Mouse (Mus musculus) kidney, embryonic 14.5 days (tissue): ENCODE data around the gene D17H6S53E. TPM values are rescaled to one million over a fixed set of nuclear protein-coding genes. Genes with fewer than 3 reads are reported as not detected.

Source experiments
- ATAC-seq: fragments of 200-750 bp; cut with Nextera tagmentation; 2 replicates; pipeline ENCODE4 v1.8.0; 2017; ENCODE audit warnings: moderate number of reproducible peaks, mild to moderate bottlenecking, moderate TSS enrichment, moderate library complexity; ENCODE audit not compliant: low FRiP score, low TSS enrichment
- H3K27ac ChIP-seq: fragments of 300-500 bp; sonication (generic); 2 replicates; pipeline ENCODE4 v1.5.1; 2014; ENCODE audit warnings: low read depth, mild to moderate bottlenecking, low read length, moderate library complexity, mixed read lengths
- H3K27me3 ChIP-seq: fragments of 300-500 bp; sonication (generic); 2 replicates; pipeline ENCODE4 v1.6.1; 2014; ENCODE audit warnings: mild to moderate bottlenecking, low read length; ENCODE audit not compliant: control insufficient read depth, insufficient read depth
- H3K36me3 ChIP-seq: fragments of 300-500 bp; sonication (generic); 2 replicates; pipeline ENCODE4 v1.6.1; 2014; ENCODE audit warnings: low read length, mixed read lengths; ENCODE audit not compliant: control insufficient read depth, insufficient read depth
- H3K4me1 ChIP-seq: fragments of 300-500 bp; sonication (generic); 2 replicates; pipeline ENCODE4 v1.6.1; 2014; ENCODE audit warnings: low read length, mixed read lengths; ENCODE audit not compliant: control insufficient read depth, insufficient read depth
- H3K4me2 ChIP-seq: fragments of 300-500 bp; sonication (generic); replicated peaks from 2 replicates; pipeline ENCODE4 v1.6.1; 2014; ENCODE audit warnings: low read depth, mild to moderate bottlenecking, low read length
- H3K4me3 ChIP-seq: fragments of 300-500 bp; sonication (generic); 2 replicates; pipeline ENCODE4 v1.5.1; 2014; ENCODE audit warnings: mild to moderate bottlenecking, low read length
- H3K9ac ChIP-seq: fragments of 300-500 bp; sonication (generic); 2 replicates; pipeline ENCODE4 v1.6.1; 2014; ENCODE audit warnings: low read depth, mild to moderate bottlenecking, low read length, moderate library complexity
- H3K9me3 ChIP-seq: fragments of 300-500 bp; sonication (generic); 2 replicates; pipeline ENCODE4 v1.6.1; 2016; ENCODE audit warnings: low read length; ENCODE audit not compliant: control insufficient read depth
- WGBS: fragments of 180-500 bp; shearing (Covaris S2); extraction: QIAGEN DNeasy Blood & Tissue Kit; methylation state at CpG from one replicate; pipeline ENCODE4 v1.1.7; 2014; 5-methylcytosine and 5-hydroxymethylcytosine counted together
- polyA plus RNA-seq: library from polyadenylated mRNA; unstranded; fragments of >200 nt; fragmentation: Nextera tagmentation; extraction: Ambion mirVana; gene quantifications from 2 replicates; pipeline ENCODE4 v1.2.1, GENCODE M21; 2014

D17H6S53E gene
- polyA plus RNA-seq, 1 experiment from 2014 or later, result 9.4 TPM

DNA sequence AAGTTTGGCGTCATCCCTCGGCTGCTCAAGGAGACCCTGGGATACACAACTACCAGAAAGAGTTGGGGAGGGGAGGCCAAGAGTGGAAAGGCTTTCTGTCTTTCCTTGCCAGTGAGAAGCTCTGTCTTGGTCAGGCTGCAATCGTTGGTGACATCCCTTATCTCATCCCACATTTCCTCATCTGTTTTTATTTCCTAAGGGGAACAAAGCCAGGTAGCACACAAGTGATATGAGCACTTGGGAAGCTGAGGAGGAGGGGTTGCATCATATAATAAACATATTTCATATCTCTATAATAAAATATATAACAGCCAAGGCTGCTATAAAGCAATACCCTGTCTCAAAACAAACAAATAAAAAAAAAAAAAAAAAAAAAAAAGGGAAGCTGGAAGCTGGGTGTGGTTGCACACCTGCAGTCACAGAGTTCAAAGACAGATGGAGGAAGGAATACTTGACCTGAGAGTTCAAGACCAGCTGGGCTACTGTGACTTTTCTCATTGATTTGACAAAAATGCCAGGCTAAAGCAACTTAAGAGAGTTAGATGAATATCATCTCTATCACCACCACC, 42.2 kb upstream of the D17H6S53E start:
- Histone ChIP-seq H3K9ac (no peak overlapping the region), H3K4me2 (no peak overlapping the region), H3K27ac (no peak overlapping the region), H3K4me1 (no peaks in the 10 kb centered on the region), H3K36me3 (no peaks in the 10 kb centered on the region), H3K4me3 (no peak overlapping the region), H3K27me3 (no peaks in the 10 kb centered on the region), H3K9me3 (no peaks in the 10 kb centered on the region)
- WGBS, result 85% methylated on average over 3 of the region's 3 CpGs
- no peak for ATAC-seq

- Histone ChIP-seq H3K9ac (no peak within 1 kb of the TSS), H3K4me1 (peaks cover 7% of the 10 kb centered on the region), H3K27ac (no peak within 1 kb of the TSS), H3K4me2 (no peak within 1 kb of the TSS), H3K9me3 (no peaks in the 10 kb centered on the region), H3K27me3 (no peaks in the 10 kb centered on the region), H3K36me3 (no peaks in the 10 kb centered on the region), H3K4me3 (no peak within 1 kb of the TSS)
- WGBS, result 85% methylated on average over 7 of the region's 7 CpGs
- no peak for ATAC-seq
These were observed 40.8 kb upstream of the D17H6S53E start, which contains the start of gene Ly6g6f for GRCm38 (mm10) chr17:35085208-35085865. Ly6g6f (minus strand) TSS chr17:35085610.

GRCm38 (mm10) chr17:35088151-35088550, 38.0 kb upstream of the D17H6S53E start:
- no peak overlapping the region for H3K4me2 ChIP-seq
- H3K9ac ChIP-seq, result no peak overlapping the region
- H3K27me3 ChIP-seq, result no peaks in the 10 kb centered on the region
- 61% methylated on average over 2 of the region's 2 CpGs for WGBS
- H3K27ac ChIP-seq, result no peak overlapping the region
- peaks cover 15% of the 10 kb centered on the region for H3K36me3 ChIP-seq
- H3K9me3 ChIP-seq, result no peaks in the 10 kb centered on the region
- H3K4me3 ChIP-seq, result no peak overlapping the region
- no peak for ATAC-seq
- peaks cover 12% of the 10 kb centered on the region for H3K4me1 ChIP-seq

- 4% methylated on average over 53 of the region's 67 CpGs for WGBS
- peak within 1 kb of the TSS; percentile 67 for H3K4me2 ChIP-seq
- peak within 1 kb of the TSS; percentile 64 for H3K4me3 ChIP-seq
- H3K27me3 ChIP-seq, result no peaks in the 10 kb centered on the region
- peak within 1 kb of the TSS; percentile 86 for H3K9ac ChIP-seq
- peaks cover 12% of the 10 kb centered on the region for H3K4me1 ChIP-seq
- H3K9me3 ChIP-seq, result no peaks in the 10 kb centered on the region
- peak within 1 kb of the TSS; percentile 95 for H3K27ac ChIP-seq
- peak; percentile 98 for ATAC-seq
- H3K36me3 ChIP-seq, result peaks cover 20% of the 10 kb centered on the region
These were observed 37.1 kb upstream of the D17H6S53E start, which contains the start of gene Abhd16a for GRCm38 (mm10) chr17:35088825-35089644. Abhd16a (plus strand) TSS chr17:35089263.

DNA sequence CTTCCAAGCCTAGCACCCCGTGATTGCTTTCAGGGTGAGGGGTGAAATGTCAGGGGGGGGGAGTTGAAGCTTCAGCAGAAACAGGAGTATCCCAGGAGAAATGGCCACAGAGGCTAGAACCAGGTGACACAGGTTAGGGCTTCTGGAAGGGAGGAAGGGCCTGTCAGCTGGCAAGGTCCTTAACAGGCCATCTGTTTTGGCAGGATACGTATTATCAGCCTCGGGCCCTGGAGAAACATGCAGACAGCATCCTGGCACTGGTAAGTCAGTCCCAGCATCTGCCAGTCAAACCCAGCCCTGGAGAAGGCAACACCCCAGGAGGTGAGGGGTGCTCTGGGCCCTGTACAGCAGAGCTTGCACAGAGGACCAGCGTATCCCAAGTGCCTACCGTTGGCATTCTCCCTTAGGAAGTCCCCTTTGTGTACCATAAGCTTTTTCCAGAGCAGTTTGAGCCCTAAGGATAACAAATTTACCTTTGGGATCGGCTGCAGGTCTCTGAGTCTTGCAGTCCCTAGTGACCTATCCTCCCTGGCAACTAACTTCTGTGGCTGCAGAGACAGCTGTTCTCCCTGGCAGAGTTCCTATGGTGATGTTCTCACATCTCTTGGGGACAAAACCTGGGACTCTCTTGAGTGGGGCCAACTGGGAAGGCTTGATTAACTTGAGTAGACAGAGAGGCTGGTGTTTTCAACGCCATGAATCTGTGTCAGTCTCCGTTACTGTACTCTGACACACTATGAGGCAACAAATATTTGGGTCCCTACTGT, 35.8 kb upstream of the D17H6S53E start:
- H3K9ac ChIP-seq, result peak overlapping the region; percentile 86; the same call in 1 of the 2 replicates
- peaks cover 12% of the 10 kb centered on the region for H3K4me1 ChIP-seq
- peak overlapping the region; percentile 64 for H3K4me3 ChIP-seq
- no peaks in the 10 kb centered on the region for H3K9me3 ChIP-seq
- peak overlapping the region; percentile 67 for H3K4me2 ChIP-seq
- H3K27me3 ChIP-seq, result no peaks in the 10 kb centered on the region
- peaks cover 26% of the 10 kb centered on the region for H3K36me3 ChIP-seq
- H3K27ac ChIP-seq, result no peak overlapping the region
- WGBS, result 67% methylated on average over 8 of the region's 8 CpGs
- no peak for ATAC-seq

DNA sequence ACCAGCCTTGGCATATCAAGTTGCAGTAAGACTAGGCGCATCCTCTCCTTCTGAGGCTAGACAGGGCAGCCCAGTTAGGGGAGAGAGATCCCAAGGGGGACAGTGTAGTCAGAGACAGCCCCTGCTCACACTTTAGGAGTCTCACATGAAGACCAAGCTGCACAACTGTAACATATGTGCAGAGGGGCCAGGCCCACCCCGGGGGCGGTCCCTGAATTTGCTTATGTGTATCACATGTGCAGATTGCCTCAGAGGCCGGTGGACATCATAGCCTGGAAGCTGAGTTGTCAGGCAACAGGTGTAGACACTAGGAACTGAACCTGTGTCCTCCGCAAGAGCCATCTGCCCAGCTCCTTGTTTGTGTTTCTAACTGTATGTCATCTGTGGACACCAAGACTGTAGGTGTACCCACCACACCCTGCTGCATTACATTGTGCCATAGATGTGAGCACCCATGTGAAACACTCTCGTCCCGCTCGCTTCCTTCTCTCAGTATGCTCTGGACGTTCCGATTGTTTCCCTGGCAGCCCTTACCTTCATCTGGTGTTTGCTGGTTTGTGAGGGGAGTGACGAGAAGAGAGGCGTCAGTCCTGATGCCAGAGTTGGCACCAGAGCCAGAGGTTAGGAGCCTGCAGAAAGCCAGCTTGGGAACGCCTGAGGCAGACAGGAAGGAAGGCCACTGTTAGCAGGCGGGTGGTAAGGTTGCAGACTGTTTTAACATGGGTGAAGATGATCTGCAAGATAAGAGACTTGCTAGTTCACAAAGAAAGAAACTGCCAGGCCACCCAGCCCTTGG, 33.6 kb upstream of the D17H6S53E start:
- no peak overlapping the region for H3K4me2 ChIP-seq
- H3K9me3 ChIP-seq, result no peaks in the 10 kb centered on the region
- 83% methylated on average over 14 of the region's 14 CpGs for WGBS
- H3K4me3 ChIP-seq, result no peak overlapping the region
- H3K4me1 ChIP-seq, result peaks cover 15% of the 10 kb centered on the region
- no peaks in the 10 kb centered on the region for H3K27me3 ChIP-seq
- ATAC-seq, result no peak
- no peak overlapping the region for H3K9ac ChIP-seq
- H3K27ac ChIP-seq, result no peak overlapping the region
- H3K36me3 ChIP-seq, result peaks cover 44% of the 10 kb centered on the region

DNA sequence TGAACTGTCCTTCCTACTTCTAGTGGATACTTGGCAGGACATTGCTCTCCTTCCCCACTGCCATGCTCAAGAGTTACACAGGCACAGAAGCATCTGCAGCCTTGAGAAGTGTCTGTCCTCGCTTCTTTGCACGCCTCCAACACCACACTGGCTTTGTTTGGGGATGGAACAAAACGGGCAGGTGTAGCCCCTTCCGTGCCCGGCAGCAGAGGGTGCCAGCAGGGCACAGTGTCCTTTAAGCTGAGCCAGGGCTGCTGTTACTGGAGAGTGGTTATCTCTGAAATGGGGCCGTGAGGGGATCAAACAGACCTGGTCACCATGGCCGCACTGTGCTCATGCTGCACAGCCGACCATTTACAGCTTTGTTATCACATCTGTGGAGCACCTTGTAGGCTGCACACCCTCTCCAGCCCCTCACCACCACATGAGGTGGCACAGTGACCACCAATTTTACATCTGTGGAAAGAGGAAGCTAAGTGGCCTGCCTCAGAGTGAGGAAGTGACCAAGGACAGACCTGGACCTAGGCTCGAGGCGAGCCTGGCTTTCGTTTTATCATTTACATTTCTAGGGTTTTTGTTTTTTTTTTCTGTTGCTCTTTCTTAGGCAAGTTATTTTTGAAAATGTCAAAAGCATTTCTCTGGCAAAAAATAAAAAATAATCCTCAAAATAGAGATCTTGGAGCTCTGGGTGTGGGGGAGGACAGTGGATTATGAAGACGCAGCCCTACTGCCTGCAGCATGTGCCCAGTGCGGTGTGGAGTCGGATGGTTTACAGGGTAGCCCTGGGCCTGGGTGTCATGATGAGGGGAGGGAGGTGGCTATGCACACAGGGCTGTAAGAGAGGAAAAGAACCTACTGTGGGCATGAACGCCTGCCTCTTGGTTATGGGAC, 31.5 kb upstream of the D17H6S53E start:
- Histone ChIP-seq H3K4me3 (no peak overlapping the region), H3K4me2 (no peak overlapping the region), H3K27ac (no peak overlapping the region), H3K27me3 (no peaks in the 10 kb centered on the region), H3K4me1 (peaks cover 14% of the 10 kb centered on the region), H3K36me3 (peaks cover 63% of the 10 kb centered on the region), H3K9ac (no peak overlapping the region), H3K9me3 (no peaks in the 10 kb centered on the region)
- ATAC-seq, result no peak
- WGBS, result 92% methylated on average over 15 of the region's 15 CpGs
